Mouse (Mus musculus) fibroblast of lung, adult 2 months (primary cell): Measurements from ENCODE around the gene Cep290.

Source experiments
- DNase-seq: peaks from one replicate; pipeline ENCODE4 v3.0.0-alpha.2; 2011; ENCODE audit warnings: low read depth

The Cep290 gene

GRCm38 (mm10) chr10:100590323-100590722 is 103.0 kb downstream of the Cep290 start, which contains the start of the genes 4930430F08Rik and 1700017N19Rik:
Gene 4930430F08Rik (minus strand): TSS chr10:100590423.
Gene 1700017N19Rik (plus strand): TSS chr10:100590484.
- DNase-seq: no peak

DNA sequence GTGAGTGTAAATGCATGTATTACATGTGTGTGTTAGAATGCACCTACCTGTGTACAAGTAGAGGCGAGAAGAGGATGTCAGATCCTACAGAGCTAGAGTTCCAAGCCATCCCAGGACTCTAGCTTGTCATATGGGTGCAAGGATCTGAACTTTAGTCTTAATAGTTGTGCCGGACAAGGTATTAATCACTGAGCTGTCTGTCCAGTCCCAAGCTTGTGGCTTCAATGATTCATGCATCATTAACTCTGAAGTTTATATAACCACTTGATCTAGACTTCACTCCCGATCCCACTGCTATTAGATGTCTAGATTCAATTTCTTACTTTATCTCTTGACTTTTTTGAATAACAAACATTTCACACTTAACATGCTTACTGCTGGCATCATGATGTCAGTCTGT is 111.0 kb downstream of the Cep290 start:
- DNase-seq: no peak

DNA sequence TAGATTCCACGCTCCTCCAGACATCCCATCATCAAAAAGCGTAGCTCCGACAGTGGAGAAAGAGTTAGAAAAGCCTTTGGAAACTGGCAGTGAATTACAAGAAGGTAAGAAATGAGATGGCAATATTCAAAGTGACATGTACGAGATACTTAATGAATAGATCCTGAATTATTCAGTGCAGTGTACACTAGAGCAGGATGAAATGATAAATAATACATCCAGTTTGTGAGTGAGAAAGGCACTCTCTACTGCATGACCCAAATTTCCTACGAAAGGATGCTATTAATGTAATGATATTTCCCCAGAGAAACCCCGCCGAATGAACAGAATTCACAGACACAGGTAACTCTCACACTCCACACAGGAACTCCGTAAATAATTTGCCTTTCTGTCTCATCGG is 116.2 kb downstream of the Cep290 start:
- DNase-seq: no peak

GRCm38 (mm10) chr10:100604254-100604653 is 116.9 kb downstream of the Cep290 start:
- DNase-seq: no peak

DNA sequence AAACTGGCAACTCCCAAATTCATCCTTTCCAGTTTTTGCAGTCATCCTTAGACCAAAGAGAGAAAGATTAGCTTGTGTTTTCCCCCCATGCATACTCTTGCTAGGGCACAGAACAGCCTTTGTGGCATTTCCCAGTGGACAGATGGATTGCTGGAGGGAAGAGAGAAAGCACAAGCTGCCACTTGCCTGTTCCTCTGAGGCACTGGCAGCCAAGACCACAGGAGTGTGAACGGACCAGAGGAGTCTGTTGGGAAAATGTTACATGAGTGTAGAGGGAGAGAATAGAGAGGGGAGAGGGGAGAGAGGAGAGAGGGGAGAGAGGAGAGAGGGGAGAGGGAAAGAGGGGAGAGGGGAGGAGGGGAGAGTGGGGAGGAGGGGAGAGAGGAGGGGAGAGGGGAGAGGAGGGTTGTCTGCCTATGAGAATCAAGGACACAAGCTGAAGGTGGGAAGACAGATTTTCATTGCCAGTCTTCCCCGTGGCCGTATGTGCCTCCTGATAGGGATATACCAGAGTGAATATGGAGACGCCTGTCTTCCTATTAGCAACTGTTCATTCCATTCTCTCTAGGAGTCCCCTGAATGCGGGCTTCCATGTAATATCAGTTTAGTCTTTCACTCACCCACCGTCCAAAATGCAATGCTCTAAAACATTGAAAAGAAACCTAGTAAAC is 130.0 kb downstream of the Cep290 start:
- DNase-seq: no peak

GRCm38 (mm10) chr10:100619474-100619873 is 132.1 kb downstream of the Cep290 start:
- no peak for DNase-seq

GRCm38 (mm10) chr10:100620040-100620439 is 132.7 kb downstream of the Cep290 start:
- no peak for DNase-seq

DNA sequence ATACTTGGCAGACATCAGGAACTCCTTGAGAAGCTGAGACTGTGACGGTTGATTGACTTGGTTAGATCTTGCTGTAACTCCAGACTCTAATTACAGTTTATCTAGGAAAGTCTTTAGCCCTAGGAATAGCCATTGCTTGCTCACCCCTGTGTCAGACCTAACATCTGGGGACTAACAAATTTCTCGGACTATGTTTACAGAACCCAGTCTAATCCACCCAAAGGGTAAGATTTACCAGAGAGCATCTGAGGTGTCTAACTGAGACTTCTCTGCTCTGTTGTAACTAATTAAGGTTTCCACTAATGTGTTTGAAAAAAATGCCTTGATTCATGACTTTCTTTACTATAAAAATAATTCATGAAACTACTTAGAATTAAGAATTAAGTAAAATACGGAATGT is 135.1 kb downstream of the Cep290 start:
- no peak for DNase-seq
